ENCODE assay signal across 19 mouse cellular contexts in the genomic region with DNA sequence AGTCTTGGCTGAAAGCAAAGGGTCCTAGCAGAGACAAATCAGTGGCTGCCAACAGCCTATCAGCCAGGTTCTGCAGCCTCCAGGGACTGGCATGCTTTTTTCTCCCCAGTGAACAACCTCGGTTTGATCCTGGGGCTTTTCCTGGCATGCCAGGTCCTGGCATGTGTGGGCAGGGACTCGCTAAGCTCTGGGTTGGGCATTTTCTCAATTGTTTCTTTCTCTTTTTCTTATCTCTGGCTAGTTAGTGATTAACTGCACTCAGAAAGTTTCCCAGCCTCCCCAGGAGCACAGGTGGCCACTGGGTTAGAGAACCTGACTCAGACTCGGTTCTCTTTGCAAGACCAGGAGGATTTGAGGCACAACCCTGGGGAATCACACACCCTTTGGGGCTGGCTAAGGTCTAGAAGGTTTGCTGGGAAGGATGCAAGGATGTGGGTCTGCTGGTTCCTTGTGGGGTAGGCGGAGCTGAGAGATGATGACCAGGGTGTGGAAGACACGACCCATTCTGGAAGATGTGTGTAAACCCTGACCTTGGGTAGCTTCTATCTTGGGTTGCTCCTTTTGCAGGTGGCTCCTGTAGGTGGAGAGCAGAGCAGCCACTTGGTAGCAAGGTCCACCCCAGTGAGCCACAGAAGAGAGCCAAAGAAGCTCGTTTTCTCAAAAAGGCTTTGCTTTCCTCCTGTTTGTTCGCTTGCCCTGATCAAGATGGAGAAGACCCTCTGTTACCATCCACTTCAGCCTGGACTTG. TPM values are rescaled to one million over a fixed set of nuclear protein-coding genes. Genes with fewer than 3 reads are reported as not detected.
DNase-seq lines count a peak whose midpoint lies in the region; ATAC-seq and TF ChIP-seq lines count a peak whose summit lies in the region.
"Had no signal": no experiment of that assay in that cellular context is flagged by ENCODE, and none has a peak within 500 bp of the region (broad histone marks: within the 10 kb centered on the region; RNA-seq: fewer than 3 reads in every experiment).

No protein-coding gene starts in this region.

- H3K4me2 ChIP-seq in kidney, embryonic 15.5 days, result no peak overlapping the region
- H3K4me2 ChIP-seq in stomach, embryonic 14.5 days (replicated peaks; ENCODE audit: low read depth, low read length), result no peak overlapping the region
- H3K4me2 ChIP-seq in hindbrain, embryonic 16.5 days (ENCODE audit: low read length), result no peak overlapping the region
- H3K4me2 ChIP-seq: liver, embryonic 12.5 days; midbrain, embryonic 13.5 days had no signal

- no peak; the same call in 1 of the 2 replicates for ATAC-seq in kidney, embryonic 15.5 days (replicated peaks; ENCODE audit: low FRiP score)
- peak; percentile 74 for ATAC-seq in Patski
- peak; percentile 73 for ATAC-seq in stomach, embryonic 14.5 days (ENCODE audit: insufficient number of reproducible peaks, insufficient read depth, low FRiP score, low read depth)
- no peak for ATAC-seq in hindbrain, embryonic 16.5 days
- ATAC-seq: liver, embryonic 12.5 days; midbrain, embryonic 13.5 days had no signal

- no peaks in the 10 kb centered on the region for H3K27me3 ChIP-seq in kidney, embryonic 15.5 days
- no peaks in the 10 kb centered on the region for H3K27me3 ChIP-seq in Patski
- H3K27me3 ChIP-seq in stomach, embryonic 14.5 days (ENCODE audit: control insufficient read depth, insufficient read depth, low read length), result no peaks in the 10 kb centered on the region
- no peaks in the 10 kb centered on the region for H3K27me3 ChIP-seq in hindbrain, embryonic 16.5 days (replicated peaks; ENCODE audit: control insufficient read depth, insufficient read depth, low read length)
- H3K27me3 ChIP-seq: liver, embryonic 12.5 days; midbrain, embryonic 13.5 days had no signal

- H3K9ac ChIP-seq in kidney, embryonic 15.5 days, result no peak overlapping the region
- no peak overlapping the region for H3K9ac ChIP-seq in stomach, embryonic 14.5 days (replicated peaks; ENCODE audit: low read depth, low read length)
- no peak overlapping the region for H3K9ac ChIP-seq in hindbrain, embryonic 16.5 days (ENCODE audit: low read depth, low read length)
- H3K9ac ChIP-seq: liver, embryonic 12.5 days; midbrain, embryonic 13.5 days had no signal

- no peak for TF ChIP-seq CTCF in Patski (IDR thresholded peaks at IDR 0.05)

- no peaks in the 10 kb centered on the region for H3K9me3 ChIP-seq in kidney, embryonic 15.5 days (replicated peaks)
- no peaks in the 10 kb centered on the region for H3K9me3 ChIP-seq in stomach, embryonic 14.5 days (ENCODE audit: control insufficient read depth, low read depth, low read length)
- H3K9me3 ChIP-seq in hindbrain, embryonic 16.5 days (ENCODE audit: control insufficient read depth, low read length), result no peaks in the 10 kb centered on the region
- H3K9me3 ChIP-seq: hindbrain, embryonic 10.5 days; limb, embryonic 10.5 days; liver, embryonic 12.5 days; midbrain, embryonic 13.5 days had no signal

- no peak for DNase-seq in kidney, postnatal 25 days
- peak; percentile 89 for DNase-seq in Patski (ENCODE audit: low read depth, low spot score)
- DNase-seq in large intestine, adult 2 months (ENCODE audit: low read depth, low spot score), result peak; percentile 72
- DNase-seq in cerebellum, postnatal 36 days, result no peak
- no peak for DNase-seq in layer of hippocampus, adult 18-20 months (ENCODE audit: low spot score in 2 of 2)
- DNase-seq: cerebellum, adult 9-10 months; gastrocnemius, postnatal 10 days; retina, postnatal 1 day; thymus, postnatal 36 days had no signal

- H3K4me1 ChIP-seq in kidney, embryonic 15.5 days, result peaks cover 15% of the 10 kb centered on the region
- H3K4me1 ChIP-seq in stomach, embryonic 14.5 days (ENCODE audit: control insufficient read depth, insufficient read depth, low read length), result peaks cover 7% of the 10 kb centered on the region; the same call in 1 of the 2 replicates
- H3K4me1 ChIP-seq in hindbrain, embryonic 16.5 days (ENCODE audit: control insufficient read depth, insufficient read depth, low read depth, low read length), result no peaks in the 10 kb centered on the region
- H3K4me1 ChIP-seq: hindbrain, embryonic 10.5 days; limb, embryonic 10.5 days; midbrain, embryonic 13.5 days had no signal

- no peaks in the 10 kb centered on the region for H3K36me3 ChIP-seq in kidney, embryonic 15.5 days
- no peaks in the 10 kb centered on the region for H3K36me3 ChIP-seq in stomach, embryonic 14.5 days (ENCODE audit: control insufficient read depth, insufficient read depth, low read length)
- H3K36me3 ChIP-seq in hindbrain, embryonic 16.5 days (ENCODE audit: control insufficient read depth, insufficient read depth, low read length), result no peaks in the 10 kb centered on the region
- H3K36me3 ChIP-seq: hindbrain, embryonic 10.5 days; limb, embryonic 10.5 days; liver, embryonic 12.5 days; midbrain, embryonic 13.5 days had no signal

- POLR2A ChIA-PET in Patski (lab: Charles Lee), result interaction anchor here (1.2 kb wide), 1 partner anchor 14 kb away, joined by 4 read pairs; no protein-coding TSS in a partner anchor

- in situ Hi-C loops in Patski (cut with MboI; ENCODE audit: low pct_unique_long_range_greater_than_20kb), result loop anchor here (5.0 kb wide), 2 partner anchors 38 to 113 kb away; no protein-coding TSS in a partner anchor

- WGBS in kidney, embryonic 15.5 days, result 76% methylated on average over 7 of the region's 7 CpGs
- 31% methylated on average over 7 of the region's 7 CpGs for WGBS in large intestine, adult 2 months
- WGBS in stomach, embryonic 14.5 days, result 67% methylated on average over 7 of the region's 7 CpGs
- 86% methylated on average over 7 of the region's 7 CpGs for WGBS in hindbrain, embryonic 16.5 days

- H3K27ac ChIP-seq in kidney, embryonic 15.5 days, result peak overlapping the region; percentile 25
- H3K27ac ChIP-seq in stomach, embryonic 14.5 days (ENCODE audit: low read length), result peak overlapping the region; percentile 75
- no peak overlapping the region for H3K27ac ChIP-seq in hindbrain, embryonic 16.5 days (ENCODE audit: low read depth, low read length)
- H3K27ac ChIP-seq: hindbrain, embryonic 10.5 days; limb, embryonic 10.5 days; liver, embryonic 12.5 days; midbrain, embryonic 13.5 days had no signal

- H3K4me3 ChIP-seq in kidney, embryonic 15.5 days (replicated peaks), result no peak overlapping the region
- no peak overlapping the region for H3K4me3 ChIP-seq in stomach, embryonic 14.5 days (ENCODE audit: low read depth, low read length)
- H3K4me3 ChIP-seq in hindbrain, embryonic 16.5 days (ENCODE audit: low read length), result no peak overlapping the region
- H3K4me3 ChIP-seq: hindbrain, embryonic 10.5 days; limb, embryonic 10.5 days; liver, embryonic 12.5 days; midbrain, embryonic 13.5 days had no signal

- CTCF ChIA-PET in Patski (lab: Charles Lee), result interaction anchor here (0.7 to 1.6 kb wide), 5 partner anchors 17 to 111 kb away, joined by 3 to 5 read pairs (median 4); no protein-coding TSS in a partner anchor

RNA-seq across cellular contexts. Expression of gene Ehf, which starts 22.4 kb away (rescaled TPM):
- polyA plus RNA-seq in kidney, embryonic 15.5 days (2015; fragmentation: Nextera tagmentation; extraction: Ambion mirVana), result 22.2 and 27.5 TPM in 2 replicates
- 2.9 TPM for polyA plus RNA-seq in Patski (2021)
- polyA plus RNA-seq in large intestine, adult 2 months (2012; rRNA removed), result 56.6 and 81.0 TPM in 2 replicates
- 18.2 and 28.1 TPM in 2 replicates for polyA plus RNA-seq in stomach, embryonic 14.5 days (2014; fragmentation: Nextera tagmentation; extraction: Ambion mirVana)
- 0.10 and 0.14 TPM in 2 replicates for polyA plus RNA-seq in hindbrain, embryonic 16.5 days (2015; fragmentation: Nextera tagmentation; extraction: Ambion mirVana)
- not detected for total RNA-seq in layer of hippocampus, adult 18-20 months (2021)
- total RNA-seq: gastrocnemius, postnatal 10 days; megakaryocyte progenitor cell, adult 5-6 weeks had no signal
- polyA plus RNA-seq: forebrain, embryonic 11.5 days; neural tube, embryonic 14.5 days had no signal

Comparison
In these comparisons a context has a peak if more than half of its experiments do, and no peak if none do; other contexts are left out.
1. ATAC-seq: peak in Patski (single experiment) and stomach, embryonic 14.5 days (single experiment); none in kidney, embryonic 15.5 days (single experiment) and hindbrain, embryonic 16.5 days (single experiment).
2. DNase-seq: peak in Patski (single experiment) and large intestine, adult 2 months (single experiment); none in kidney, postnatal 25 days (0 of 2), cerebellum, postnatal 36 days (0 of 2) and layer of hippocampus, adult 18-20 months (0 of 2).